8 mouse cellular contexts compared by ENCODE assay signal in genomic region chr4:47293771-47294543, GRCm38 (mm10). TPM values are rescaled to one million over a fixed set of nuclear protein-coding genes. Genes with fewer than 3 reads are reported as not detected.
DNase-seq lines count a peak whose midpoint lies in the region; ATAC-seq lines count a peak whose summit lies in the region.

No protein-coding gene starts in this region.

- peaks cover 15% of the 10 kb centered on the region for H3K4me1 ChIP-seq in intestine, embryonic 14.5 days (replicated peaks; ENCODE audit: control insufficient read depth, insufficient read depth, low read length)
- peaks cover 5% of the 10 kb centered on the region; the same call in 1 of the 2 replicates for H3K4me1 ChIP-seq in hindbrain, embryonic 12.5 days

- H3K27ac ChIP-seq in intestine, embryonic 14.5 days (ENCODE audit: low read depth), result peak overlapping the region; percentile 58; the same call in 1 of the 2 replicates
- H3K27ac ChIP-seq in hindbrain, embryonic 12.5 days, result no peak overlapping the region

- no peaks in the 10 kb centered on the region for H3K36me3 ChIP-seq in intestine, embryonic 14.5 days (ENCODE audit: control insufficient read depth, insufficient read depth, low read length)
- no peaks in the 10 kb centered on the region for H3K36me3 ChIP-seq in hindbrain, embryonic 12.5 days

- no peak overlapping the region for H3K4me2 ChIP-seq in intestine, embryonic 14.5 days (ENCODE audit: low read length)
- H3K4me2 ChIP-seq in hindbrain, embryonic 12.5 days (replicated peaks), result no peak overlapping the region

- H3K9ac ChIP-seq in intestine, embryonic 14.5 days (ENCODE audit: low read length), result no peak overlapping the region
- H3K9ac ChIP-seq in hindbrain, embryonic 12.5 days, result no peak overlapping the region

- no peaks in the 10 kb centered on the region for H3K27me3 ChIP-seq in intestine, embryonic 14.5 days (replicated peaks; ENCODE audit: control insufficient read depth, insufficient read depth, low read length)
- no peaks in the 10 kb centered on the region for H3K27me3 ChIP-seq in hindbrain, embryonic 12.5 days

- no peak overlapping the region for H3K4me3 ChIP-seq in intestine, embryonic 14.5 days (ENCODE audit: low read depth, low read length)
- no peak overlapping the region for H3K4me3 ChIP-seq in hindbrain, embryonic 12.5 days

- peaks cover 6% of the 10 kb centered on the region; the same call in 1 of the 2 replicates for H3K9me3 ChIP-seq in intestine, embryonic 14.5 days (ENCODE audit: control insufficient read depth, low read length)
- H3K9me3 ChIP-seq in hindbrain, embryonic 12.5 days (replicated peaks), result 0 out of 2 replicates have a peak, but pooled peaks cover 6% of the 10 kb centered on the region

- DNase-seq in 416B (ENCODE audit: low read depth), result peak; percentile 100
- peak; percentile 89 to 95 for DNase-seq in adrenal gland, adult (ENCODE audit: inconsistent age in 2 of 2, low spot score in 1 of 2)
- no peak for DNase-seq in intestine, embryonic 14.5 days (ENCODE audit: low spot score)
- peak; percentile 79 for DNase-seq in liver
- peak; percentile 86 for DNase-seq in ovary, adult 18-20 months (ENCODE audit: low spot score)
- DNase-seq in B cell, adult 2 months, result no peak

- WGBS in intestine, embryonic 14.5 days, result 38% methylated on average over 16 of the region's 16 CpGs
- 72% methylated on average over 16 of the region's 16 CpGs for WGBS in hindbrain, embryonic 12.5 days

- peak; percentile 79 for ATAC-seq in common myeloid progenitor, adult 5-6 weeks (replicated peaks; ENCODE audit: low read depth, poor library complexity, severe bottlenecking)
- peak; percentile 71 for ATAC-seq in intestine, embryonic 14.5 days (replicated peaks; ENCODE audit: low FRiP score, low TSS enrichment, low read depth)
- no peak for ATAC-seq in hindbrain, embryonic 12.5 days (ENCODE audit: low FRiP score)

RNA-seq across cellular contexts. Expression of gene Tgfbr1, which starts 59.1 kb away (rescaled TPM):
- total RNA-seq in common myeloid progenitor, adult 5-6 weeks (2017), result 26.1 and 27.8 TPM in 2 replicates
- polyA plus RNA-seq in intestine, embryonic 14.5 days (2014; fragmentation: Nextera tagmentation; extraction: Ambion mirVana), result 46.0 and 50.9 TPM in 2 replicates
- polyA plus RNA-seq in hindbrain, embryonic 12.5 days (2016; fragmentation: Nextera tagmentation; extraction: Ambion mirVana), result 96.7 and 102 TPM in 2 replicates

Comparison
In these comparisons a context has a peak if more than half of its experiments do, and no peak if none do; other contexts are left out.
1. DNase-seq: peak in 416B (single experiment), adrenal gland, adult (2 of 2), liver (single experiment) and ovary, adult 18-20 months (single experiment); none in intestine, embryonic 14.5 days (single experiment) and B cell, adult 2 months (0 of 2).